Mouse (Mus musculus): Measurements from ENCODE around the gene Unc79.

Unc79 gene

GRCm38 (mm10) chr12:103041401-103041800, 92.7 kb downstream of the Unc79 start:
- DNase-seq (ENCODE audit: low spot score) = no peak

DNA sequence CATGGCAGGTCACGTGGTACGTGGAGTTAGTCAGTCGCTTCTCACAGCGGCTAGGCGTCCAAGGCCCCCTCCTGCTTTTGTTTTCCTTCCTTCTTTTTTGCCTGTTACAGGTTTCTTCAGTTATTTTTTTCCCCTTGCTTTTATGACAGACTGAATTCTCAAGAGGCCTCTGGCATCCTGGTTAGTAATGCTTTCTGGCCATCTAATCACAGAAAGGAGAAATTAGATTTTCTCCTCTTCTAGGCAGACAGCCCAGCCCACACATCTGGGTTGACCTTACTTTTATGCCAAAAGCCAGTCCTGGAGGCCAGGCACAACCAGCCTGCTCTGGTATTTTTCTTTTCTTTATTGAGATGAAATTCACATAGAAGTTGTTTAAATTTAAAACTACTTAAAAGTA, 94.1 kb downstream of the Unc79 start:
- no peak for DNase-seq (ENCODE audit: low spot score)

DNA sequence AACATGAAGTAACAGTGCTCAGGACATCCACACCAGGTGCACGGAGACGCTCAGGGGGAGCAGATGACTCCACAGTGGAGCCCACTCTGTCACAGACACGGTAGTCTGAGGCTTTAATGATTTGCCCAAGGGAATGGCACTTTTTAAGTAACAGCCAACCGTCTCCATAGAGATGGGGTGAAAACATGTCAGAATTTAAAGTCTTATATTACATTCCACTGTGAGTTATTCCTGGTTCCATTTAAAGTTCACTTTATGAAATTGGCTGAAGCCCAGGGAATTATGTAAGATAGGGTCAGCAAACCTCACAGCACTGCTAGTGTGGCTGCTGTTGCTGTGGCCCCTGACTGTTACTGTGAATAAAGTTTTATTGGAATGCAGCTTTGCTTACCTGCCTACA, 95.8 kb downstream of the Unc79 start:
- no peak for DNase-seq (ENCODE audit: low spot score)

- DNase-seq (ENCODE audit: low spot score) = no peak
Observed at GRCm38 (mm10) chr12:103049865-103050264, 101.2 kb downstream of the Unc79 start.

GRCm38 (mm10) chr12:103059321-103060053, 110.8 kb downstream of the Unc79 start:
- DNase-seq (ENCODE audit: low spot score) = no peak

GRCm38 (mm10) chr12:103060791-103061190, 112.1 kb downstream of the Unc79 start:
- no peak for DNase-seq (ENCODE audit: low spot score)

DNA sequence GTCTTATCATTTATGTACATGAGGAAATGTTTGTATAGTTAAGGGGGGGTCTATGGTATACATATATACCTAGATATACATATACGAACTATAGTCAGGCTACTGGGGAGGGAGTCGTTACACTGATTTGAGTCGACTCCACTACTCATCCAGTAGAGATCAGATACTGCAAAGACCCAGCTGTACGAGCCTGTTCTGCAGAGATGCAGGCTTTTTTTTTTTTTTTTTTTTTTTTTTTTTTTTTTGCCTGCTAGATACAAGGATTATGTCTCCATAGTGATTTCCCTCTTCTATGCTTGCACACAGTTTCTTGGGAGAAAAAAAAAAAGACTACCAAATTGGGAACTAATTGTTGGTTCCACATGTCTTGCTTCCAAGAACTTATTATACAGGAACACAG, 113.5 kb downstream of the Unc79 start:
- no peak for DNase-seq (ENCODE audit: low spot score)

DNA sequence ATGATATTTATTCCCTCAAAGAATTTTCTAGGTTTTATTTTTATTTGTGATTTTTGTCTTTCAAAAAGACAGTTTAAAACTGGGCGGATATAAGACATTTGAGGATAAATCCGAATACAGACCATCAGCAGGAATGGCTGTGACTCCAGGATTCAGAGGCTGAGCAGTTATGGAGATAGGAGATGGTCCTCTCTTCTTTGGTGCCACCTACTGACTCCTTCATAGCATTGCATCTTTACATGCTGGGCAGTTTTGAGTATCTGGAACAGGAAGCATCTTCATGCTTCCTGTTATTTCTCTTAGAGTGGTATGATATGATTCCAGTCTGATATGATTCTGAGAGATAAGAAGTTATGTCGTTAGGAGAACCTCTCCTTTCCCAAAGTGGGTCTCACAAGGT, 116.3 kb downstream of the Unc79 start:
- DNase-seq (ENCODE audit: low spot score) = peak; percentile 62

DNA sequence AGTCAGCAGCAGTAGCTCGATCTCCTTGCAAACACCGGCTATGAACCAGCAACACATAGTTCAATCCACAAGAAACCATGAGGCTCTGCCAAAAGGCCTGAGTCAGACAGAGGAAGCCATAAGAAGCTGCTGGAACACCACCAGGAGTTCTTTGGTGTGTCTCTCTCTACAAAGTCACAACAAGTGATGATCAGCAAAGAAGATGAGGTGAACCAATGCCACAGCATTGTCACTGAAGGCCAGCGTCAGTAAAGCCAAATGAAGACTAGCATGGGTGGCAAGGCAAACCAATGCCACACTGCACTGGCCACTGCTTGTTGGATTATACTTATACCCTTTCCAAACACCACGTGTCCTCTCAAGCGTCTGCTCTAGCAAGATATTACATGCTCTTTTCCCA, 119.5 kb downstream of the Unc79 start:
- DNase-seq (ENCODE audit: low spot score) = no peak

GRCm38 (mm10) chr12:103069565-103069964, 120.9 kb downstream of the Unc79 start:
- DNase-seq (ENCODE audit: low spot score) = no peak

GRCm38 (mm10) chr12:103073953-103074352, 125.3 kb downstream of the Unc79 start:
- no peak for DNase-seq (ENCODE audit: low spot score)

- no peak for DNase-seq (ENCODE audit: low spot score)
Observed at GRCm38 (mm10) chr12:103078751-103079150, 130.1 kb downstream of the Unc79 start.

DNA sequence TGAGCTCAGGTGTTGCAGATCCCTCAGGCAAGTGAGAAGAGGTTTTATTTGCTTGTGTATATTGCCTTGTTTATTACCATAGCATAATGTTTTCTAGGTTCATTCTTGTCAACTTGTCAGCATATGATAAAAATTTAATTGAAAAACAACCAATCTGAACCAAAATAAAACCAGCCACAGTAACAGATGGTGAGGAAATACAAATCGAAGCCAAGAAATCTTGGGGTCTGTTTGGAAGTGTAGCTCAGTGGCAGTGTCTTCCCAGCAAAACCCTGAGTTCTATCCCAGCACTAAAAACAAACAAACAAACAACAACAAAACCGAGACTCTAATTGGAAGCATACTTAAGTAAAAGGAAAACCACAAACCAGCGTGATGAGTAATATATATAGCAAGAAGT, 131.4 kb downstream of the Unc79 start:
- no peak for DNase-seq (ENCODE audit: low spot score)

GRCm38 (mm10) chr12:103091831-103092230, 143.2 kb downstream of the Unc79 start:
- DNase-seq (ENCODE audit: low spot score) = no peak

GRCm38 (mm10) chr12:103095160-103095559, 146.5 kb downstream of the Unc79 start:
- no peak for DNase-seq (ENCODE audit: low spot score)

DNA sequence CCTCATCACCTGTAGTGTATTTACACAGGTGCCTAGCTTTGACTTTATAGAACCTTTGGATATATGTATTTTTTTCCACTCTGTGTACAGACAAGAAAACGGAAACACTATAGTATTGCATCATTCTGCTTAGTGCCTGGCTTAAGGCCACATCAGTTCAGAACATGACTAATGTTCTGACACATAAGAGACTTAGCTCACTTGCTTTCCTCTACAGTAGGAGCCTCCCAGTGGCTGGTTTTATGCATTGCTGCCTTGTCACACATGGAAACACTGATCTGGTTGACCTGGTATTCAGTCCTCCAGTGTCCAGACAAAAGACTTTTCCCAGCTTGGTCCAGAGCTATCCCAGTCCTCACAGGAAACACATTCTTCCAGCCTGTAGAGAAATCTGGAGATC, 150.5 kb downstream of the Unc79 start:
- peak; percentile 39 for DNase-seq (ENCODE audit: low spot score)

DNA sequence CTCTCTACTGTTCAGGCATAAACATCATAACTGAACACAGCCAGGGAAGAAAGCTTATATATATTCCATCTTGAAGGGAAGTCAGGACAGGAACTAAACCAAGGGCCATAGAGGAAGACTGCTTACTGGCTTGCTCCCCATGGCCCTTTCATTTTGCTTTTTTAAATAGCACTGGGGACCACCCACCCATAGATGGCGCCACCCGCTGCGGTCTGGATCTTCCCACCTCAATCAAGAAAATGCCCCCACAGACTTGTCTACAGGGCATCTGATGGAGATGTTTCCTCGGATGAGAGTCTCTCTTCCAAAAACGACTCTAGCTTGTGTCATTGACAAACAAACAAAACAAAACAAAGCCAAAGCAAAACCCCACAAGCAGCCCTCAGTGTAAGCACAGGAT, 151.4 kb downstream of the Unc79 start:
- DNase-seq (ENCODE audit: low spot score) = no peak

DNA sequence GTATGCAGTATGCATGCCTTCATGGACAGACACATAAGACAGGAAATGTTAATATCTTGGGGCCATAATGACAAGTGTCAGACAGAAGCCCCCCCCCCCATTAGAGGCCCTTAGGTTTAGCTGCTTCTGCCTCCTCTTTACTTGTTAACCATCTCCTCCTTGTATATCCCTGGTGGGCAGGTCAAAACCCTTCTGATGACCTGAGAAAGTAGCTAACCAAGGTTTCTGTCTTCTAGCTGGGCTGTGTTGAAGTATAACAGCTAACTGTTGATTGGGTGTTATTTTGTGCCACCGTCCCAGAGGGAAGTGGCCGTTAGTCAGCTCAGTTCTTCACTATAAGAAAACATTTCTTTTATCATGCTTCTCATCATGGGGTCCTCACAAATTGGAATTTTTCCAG, 154.4 kb downstream of the Unc79 start:
- no peak for DNase-seq (ENCODE audit: low spot score)

GRCm38 (mm10) chr12:103103601-103104000, 154.9 kb downstream of the Unc79 start:
- DNase-seq (ENCODE audit: low spot score) = no peak

DNA sequence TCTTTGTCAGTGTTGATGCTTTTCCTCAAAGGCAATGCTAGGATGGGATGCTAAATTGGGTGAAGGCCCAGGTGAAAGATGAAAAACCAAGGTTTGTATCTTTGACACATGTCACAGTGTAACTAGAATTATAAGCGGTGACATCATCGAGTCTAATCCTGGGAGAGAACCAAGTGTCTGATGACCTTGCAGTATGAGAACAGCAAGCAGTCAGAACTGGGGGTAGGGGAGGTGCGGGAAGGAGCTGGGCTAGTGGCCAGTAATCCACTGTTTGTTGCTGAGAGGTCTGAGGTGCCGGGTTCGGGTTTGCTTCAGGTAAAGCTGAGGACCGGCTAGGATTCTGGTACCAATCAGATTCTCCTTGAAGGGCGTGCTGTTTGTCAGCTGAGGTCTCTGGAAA, 160.6 kb downstream of the Unc79 start:
- DNase-seq (ENCODE audit: low spot score) = no peak

DNA sequence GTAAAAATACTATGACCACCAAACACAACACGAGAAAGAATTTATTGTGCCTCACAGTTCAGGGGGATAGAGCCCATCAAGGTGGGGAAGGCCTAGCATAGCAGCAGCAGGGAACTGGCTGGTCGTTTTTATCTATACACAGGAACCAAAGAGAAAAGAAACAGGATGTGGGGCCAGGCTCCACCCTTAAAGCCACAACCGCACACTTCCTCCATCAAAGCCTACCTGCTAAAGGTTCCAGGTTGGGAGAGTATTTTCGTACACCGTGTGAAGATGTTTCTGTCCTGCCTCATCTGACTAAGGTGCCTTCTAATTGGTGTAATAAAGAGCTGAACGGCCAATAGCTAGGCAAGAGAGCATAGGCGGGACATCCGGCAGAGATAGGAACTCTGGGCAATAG, 168.0 kb downstream of the Unc79 start:
- no peak for DNase-seq (ENCODE audit: low spot score)

GRCm38 (mm10) chr12:103117517-103118193, 169.0 kb downstream of the Unc79 start:
- DNase-seq (ENCODE audit: low spot score) = no peak

DNA sequence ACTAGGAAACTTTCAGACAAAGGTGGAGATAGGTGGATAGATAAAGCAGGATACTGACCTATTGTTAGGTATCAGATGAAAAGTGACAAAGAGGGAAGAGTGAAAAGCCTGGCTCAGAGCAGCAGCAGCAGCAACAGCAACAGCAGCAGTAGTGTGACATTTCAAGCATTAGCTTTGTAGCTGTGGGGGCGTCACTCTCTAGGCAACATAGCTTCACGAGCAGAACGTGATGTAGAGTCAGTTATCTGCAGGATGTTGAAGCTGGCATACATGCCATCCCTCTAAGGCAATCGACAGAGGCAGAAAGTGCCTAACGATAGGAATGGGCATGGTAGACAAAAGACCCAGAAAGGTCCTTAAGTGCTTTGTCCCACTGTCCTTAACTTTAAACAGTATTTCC, 173.3 kb downstream of the Unc79 start:
- no peak for DNase-seq (ENCODE audit: low spot score)

DNA sequence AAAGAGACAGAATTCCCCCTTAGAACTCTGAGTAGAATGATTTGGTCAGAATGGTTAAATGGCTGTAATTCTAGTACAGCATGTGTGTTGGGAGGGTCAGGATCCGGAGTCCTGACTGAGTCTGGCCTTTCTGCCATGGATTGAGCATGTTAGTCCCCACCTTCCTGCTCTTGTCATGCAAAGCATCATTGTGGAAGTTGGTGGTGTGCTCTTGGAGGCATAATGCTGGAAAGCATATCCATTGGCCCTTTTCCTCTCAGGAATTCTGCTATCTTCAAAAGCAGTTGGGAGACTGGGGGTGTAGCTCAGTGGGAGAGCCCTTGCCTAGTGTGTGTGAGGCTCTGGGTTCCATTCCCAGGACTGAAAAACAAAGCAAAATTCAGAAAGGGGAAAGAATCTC, 175.2 kb downstream of the Unc79 start:
- DNase-seq (ENCODE audit: low spot score) = no peak

Data from adipocyte (in vitro differentiated cells).